Mouse (Mus musculus): ENCODE data around the gene Spata45.
"Not testable (repeated sequence)": the region's sequence is repeated elsewhere in the genome, so short reads cannot be mapped to it uniquely, and the experiment has no call there.

Gene Spata45

DNA sequence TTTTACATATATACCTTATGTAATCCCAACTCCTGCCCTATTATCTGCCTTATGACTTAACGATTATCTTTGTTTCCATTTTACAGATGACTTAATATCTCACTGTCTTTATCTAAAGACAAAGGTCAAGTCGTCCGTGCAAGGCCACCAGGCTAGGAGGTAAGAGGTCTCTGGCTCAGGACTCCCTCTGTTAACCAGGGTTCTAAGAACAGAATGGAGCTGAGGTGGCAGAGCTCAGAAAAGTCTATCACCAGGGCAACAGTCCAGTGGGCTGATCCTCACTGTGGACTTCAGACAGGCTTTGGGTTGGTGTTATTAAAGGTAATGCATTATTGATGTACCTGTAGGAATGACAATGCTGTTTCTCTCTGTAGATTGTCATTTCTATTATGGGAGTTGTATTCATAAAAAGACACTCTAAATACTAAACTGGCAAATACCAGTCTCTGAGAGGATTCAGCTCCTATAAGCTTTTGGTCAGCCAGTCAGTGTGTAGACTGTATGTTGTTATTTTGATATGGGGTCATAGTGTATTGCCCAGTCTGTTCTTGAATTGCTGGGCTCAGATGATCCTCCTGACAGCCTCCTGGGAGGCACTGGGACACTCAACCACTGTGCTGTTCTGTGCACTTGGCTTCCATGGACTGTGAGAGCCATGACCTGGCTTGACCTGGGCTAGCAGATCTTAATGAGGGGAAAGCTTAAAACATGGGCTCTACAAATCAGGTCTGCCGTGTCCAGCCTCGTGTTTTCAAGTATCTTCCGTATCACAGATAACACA, at the start of gene Spata45:
TSS of gene Spata45 (plus strand) at position 86 of the 781 bp plus-strand sequence.
- DNase-seq (ENCODE audit: low read depth, low spot score), result no peak

- no peak for DNase-seq (ENCODE audit: low read depth, low spot score)
Observed at GRCm38 (mm10) chr1:190989437-190990082, 46.9 kb upstream of the Spata45 start.

DNA sequence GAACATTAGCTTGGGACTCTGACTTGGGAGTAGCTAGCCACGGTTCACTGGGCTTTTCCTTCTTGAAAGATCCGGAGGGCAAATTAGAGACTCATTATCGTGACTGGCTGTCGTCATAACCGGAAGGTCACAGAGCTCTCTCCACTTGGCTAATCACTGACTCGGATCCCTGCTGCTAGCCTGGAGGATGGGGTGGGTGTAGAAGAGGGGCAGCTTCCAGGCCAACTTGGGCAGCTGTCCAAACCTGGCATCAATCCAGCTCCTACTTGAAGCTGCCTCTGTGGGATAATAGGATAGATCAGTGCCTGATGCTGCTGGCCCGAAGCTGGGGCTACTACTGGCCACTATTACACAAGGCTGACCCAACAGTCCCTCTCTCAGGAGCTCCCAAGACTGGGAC, 40.9 kb upstream of the Spata45 start:
- DNase-seq (ENCODE audit: low read depth, low spot score), result no peak

DNA sequence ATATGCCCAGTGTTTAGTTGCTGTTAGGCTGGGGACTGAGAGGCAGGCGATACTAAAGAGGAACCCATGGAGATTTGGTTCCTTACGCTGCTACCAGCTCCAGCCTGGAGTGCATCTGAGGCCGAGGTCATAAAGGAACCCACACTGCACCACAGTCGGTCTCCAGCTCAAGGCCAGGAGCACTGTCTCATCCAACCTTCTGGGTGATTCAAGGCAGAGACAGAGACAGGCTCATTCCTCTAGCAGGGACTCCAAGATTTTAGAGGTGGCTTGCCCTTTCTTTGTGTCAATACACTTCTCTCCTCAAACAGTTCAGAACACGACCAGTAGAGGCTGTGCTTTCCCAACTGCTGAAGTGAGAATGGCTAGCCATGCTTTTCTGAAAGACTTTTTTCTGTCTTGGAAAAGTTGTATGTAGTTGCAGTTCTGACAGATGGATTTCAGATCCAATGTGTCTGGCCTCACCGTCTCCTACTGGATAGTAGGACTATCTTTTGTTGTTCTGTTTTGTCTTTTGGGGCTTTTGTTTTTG, 40.0 kb upstream of the Spata45 start:
- DNase-seq (ENCODE audit: low read depth, low spot score), result no peak

GRCm38 (mm10) chr1:190998027-190998426, 38.4 kb upstream of the Spata45 start:
- no peak for DNase-seq (ENCODE audit: low read depth, low spot score)

GRCm38 (mm10) chr1:191000686-191001085, 35.8 kb upstream of the Spata45 start:
- no peak for DNase-seq (ENCODE audit: low read depth, low spot score)

GRCm38 (mm10) chr1:191002201-191002600, 34.2 kb upstream of the Spata45 start:
- no peak for DNase-seq (ENCODE audit: low read depth, low spot score)

GRCm38 (mm10) chr1:191008707-191009106, 27.7 kb upstream of the Spata45 start:
- DNase-seq (ENCODE audit: low read depth, low spot score), result no peak

DNA sequence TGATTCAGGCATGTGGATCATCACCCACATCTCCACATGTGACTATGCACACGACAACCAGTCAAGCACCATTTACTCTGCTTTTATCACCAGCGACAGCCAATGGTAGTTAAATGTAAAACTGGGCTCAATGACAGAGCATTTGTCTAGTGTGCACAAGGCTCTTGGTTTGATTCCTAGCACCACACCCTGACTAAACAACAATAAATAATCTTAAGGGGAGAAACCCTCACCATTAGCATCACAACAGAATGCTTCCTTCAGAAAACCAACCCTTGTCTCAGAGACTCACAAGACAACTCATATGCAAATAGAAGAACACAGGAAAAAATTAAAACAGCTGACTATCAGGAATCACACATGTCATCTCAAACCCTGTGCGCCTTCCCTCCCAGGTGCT, 22.2 kb upstream of the Spata45 start:
- no peak for DNase-seq (ENCODE audit: low read depth, low spot score)

GRCm38 (mm10) chr1:191019803-191020202, 16.6 kb upstream of the Spata45 start:
- no peak for DNase-seq (ENCODE audit: low read depth, low spot score)

GRCm38 (mm10) chr1:191020217-191020924, 16.1 kb upstream of the Spata45 start:
- no peak for DNase-seq (ENCODE audit: low read depth, low spot score)

GRCm38 (mm10) chr1:191021016-191021415, 15.4 kb upstream of the Spata45 start:
- DNase-seq (ENCODE audit: low read depth, low spot score), result no peak

DNA sequence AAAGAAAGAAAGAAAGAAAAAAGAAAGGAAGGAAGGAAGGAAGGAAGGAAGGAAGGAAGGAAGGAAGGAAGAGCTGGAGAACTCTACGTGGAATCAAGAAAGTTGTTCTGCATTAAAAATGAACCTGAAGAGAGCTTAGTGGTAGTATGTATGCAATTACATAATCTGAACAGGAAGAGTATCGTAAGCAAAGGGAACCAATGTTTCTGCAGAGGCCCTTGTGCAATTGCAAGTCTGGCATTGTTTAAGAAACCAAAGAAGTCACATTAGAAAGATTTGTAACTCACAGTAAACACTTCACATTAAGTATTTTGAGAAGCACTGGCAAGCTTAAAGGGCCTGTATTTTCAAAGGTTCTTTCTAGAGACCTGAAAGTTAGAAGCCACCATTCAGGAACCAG, 13.3 kb upstream of the Spata45 start:
- DNase-seq (ENCODE audit: low read depth, low spot score), result no peak

GRCm38 (mm10) chr1:191023806-191024205, 12.6 kb upstream of the Spata45 start:
- DNase-seq (ENCODE audit: low read depth, low spot score), result not testable (repeated sequence)

- DNase-seq (ENCODE audit: low read depth, low spot score), result peak; percentile 35
Observed at GRCm38 (mm10) chr1:191025016-191026012, 11.1 kb upstream of the Spata45 start.

DNA sequence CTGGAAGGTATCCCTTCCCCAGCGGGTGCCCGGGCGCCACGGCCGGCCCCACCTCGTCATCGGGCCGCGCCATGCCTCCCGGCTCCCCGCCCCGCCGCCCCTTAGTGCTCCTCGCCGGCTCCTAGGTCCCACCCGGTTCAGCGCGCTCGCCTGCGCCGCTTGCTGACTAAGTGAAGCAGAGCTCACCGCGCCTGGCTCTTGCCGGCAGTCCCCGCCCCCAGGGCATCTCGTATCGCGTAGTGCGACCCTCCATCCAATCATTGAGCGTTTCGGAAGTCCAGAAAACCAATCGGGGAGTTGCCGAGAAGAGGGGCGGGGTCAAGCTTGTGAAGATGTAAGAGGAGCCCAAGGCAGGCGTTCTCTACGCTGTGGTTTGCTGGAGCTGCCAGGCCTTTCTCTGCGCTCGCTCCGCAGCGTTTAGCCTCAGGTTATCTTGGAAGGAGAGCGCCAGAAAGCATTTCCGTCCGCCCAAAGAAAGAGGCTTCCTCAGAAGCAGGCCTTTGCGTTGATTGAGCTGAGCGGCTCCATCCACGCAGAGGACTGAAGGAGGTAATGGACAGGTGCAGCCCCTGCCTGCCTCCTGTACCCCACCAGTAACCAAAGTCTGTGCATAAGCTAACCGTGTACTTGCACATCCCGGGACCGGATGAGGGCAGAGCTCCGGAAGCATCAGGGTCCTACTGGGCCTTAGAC, 10.3 kb upstream of the Spata45 start, which contains the start of gene Flvcr1:
TSS of gene Flvcr1 (minus strand) at position 138 of the 693 bp plus-strand sequence.
- DNase-seq (ENCODE audit: low read depth, low spot score), result peak; percentile 100

- DNase-seq (ENCODE audit: low read depth, low spot score), result no peak
Observed at GRCm38 (mm10) chr1:191030182-191030581, 6.3 kb upstream of the Spata45 start.

DNA sequence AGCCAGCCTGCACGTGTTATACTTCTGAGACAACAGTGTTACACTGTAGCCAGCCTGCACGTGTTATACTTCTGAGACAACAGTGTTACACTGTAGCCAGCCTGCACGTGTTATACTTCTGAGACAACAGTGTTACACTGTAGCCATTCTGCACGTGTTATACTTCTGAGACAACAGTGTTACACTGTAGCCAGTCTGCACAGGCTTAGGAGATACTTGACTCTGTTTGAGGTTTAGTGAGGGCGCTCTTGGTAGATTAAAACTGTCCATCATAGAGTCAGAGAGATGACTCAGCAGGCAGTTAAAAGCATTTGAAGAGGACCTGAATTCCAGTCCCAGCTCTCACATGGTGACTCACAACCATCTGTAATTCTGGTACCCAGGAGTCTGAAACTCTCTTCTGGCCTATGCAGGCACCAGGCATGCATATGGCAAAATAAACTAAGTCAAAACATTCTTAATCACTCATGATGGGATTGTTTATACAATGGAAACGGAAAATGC, 5.5 kb upstream of the Spata45 start:
- DNase-seq (ENCODE audit: low read depth, low spot score), result not testable (repeated sequence)

- DNase-seq (ENCODE audit: low read depth, low spot score), result peak; percentile 31
Observed at GRCm38 (mm10) chr1:191035649-191036048, 790 bp upstream of the Spata45 start.

- no peak for DNase-seq (ENCODE audit: low read depth, low spot score)
Observed at GRCm38 (mm10) chr1:191037999-191038398, 1.6 kb downstream of the Spata45 start.

Data from mesoderm, embryonic 11.5 days (tissue).